Mouse (Mus musculus) ES-E14 (cell line): ENCODE results near the gene Prm3. TPM values are rescaled to one million over a fixed set of nuclear protein-coding genes. Genes with fewer than 3 reads are reported as not detected.

ENCODE experiments used
- DNase-seq: peaks from one replicate; pipeline ENCODE4 v3.0.0-alpha.2; 2013; ENCODE audit warnings: low read depth, low spot score
- H3K27ac ChIP-seq: 2 replicates; pipeline ENCODE4 v1.5.1; 2012; ENCODE audit warnings: low read depth, mild to moderate bottlenecking, low read length, moderate library complexity, mixed read lengths; ENCODE audit not compliant: poor library complexity, insufficient read depth, severe bottlenecking
- H3K36me3 ChIP-seq: 2 replicates; pipeline ENCODE4 v1.6.1; 2012; ENCODE audit warnings: mild to moderate bottlenecking, low read length, moderate library complexity, mixed read lengths; ENCODE audit not compliant: control insufficient read depth, poor library complexity, insufficient read depth, severe bottlenecking
- H3K4me1 ChIP-seq, 2 experiments: fragments of 150-350 bp in 1 of 2; sonication (generic) in 1 of 2; 2 replicates each; pipeline ENCODE4 v1.6.1; 2012; ENCODE audit warnings: low read length in 2 of 2, mild to moderate bottlenecking in 1 of 2, mixed read lengths in 1 of 2; ENCODE audit not compliant: control insufficient read depth in 2 of 2, insufficient read depth in 2 of 2, poor library complexity in 1 of 2
- H3K4me3 ChIP-seq, 2 experiments: fragments of 150-350 bp in 1 of 2; sonication (generic) in 1 of 2; 2 replicates each; pipeline ENCODE4 v1.5.1; 2012; ENCODE audit warnings: low read length in 2 of 2, low read depth in 1 of 2, mild to moderate bottlenecking in 1 of 2, mixed read lengths in 1 of 2; ENCODE audit not compliant: insufficient read depth in 1 of 2, poor library complexity in 1 of 2, severe bottlenecking in 1 of 2
- H3K9ac ChIP-seq: 2 replicates; pipeline ENCODE4 v1.6.1; 2012; ENCODE audit warnings: low read depth, mild to moderate bottlenecking, low read length, mixed read lengths; ENCODE audit not compliant: poor library complexity, insufficient read depth, severe bottlenecking
- H3K9me3 ChIP-seq: fragments of 150-350 bp; sonication (generic); 2 replicates; pipeline ENCODE4 v1.6.1; 2012; ENCODE audit warnings: low read depth, mild to moderate bottlenecking, low read length; ENCODE audit not compliant: control insufficient read depth, insufficient read depth
- CHD2 ChIP-seq: IDR thresholded peaks from 2 replicates; pipeline ENCODE4 v1.6.1; 2014; ENCODE audit warnings: mild to moderate bottlenecking, low read depth, low read length, inconsistent platforms
- HCFC1 ChIP-seq: IDR thresholded peaks from 2 replicates; pipeline ENCODE4 v1.6.1; 2012; ENCODE audit warnings: low read length, inconsistent platforms, borderline replicate concordance; ENCODE audit not compliant: insufficient read depth
- MAFK ChIP-seq: IDR thresholded peaks from 2 replicates; pipeline ENCODE4 v1.6.1; 2014; ENCODE audit warnings: mild to moderate bottlenecking, low read depth, low read length, inconsistent platforms; ENCODE audit not compliant: insufficient read depth
- ZC3H11A ChIP-seq: IDR thresholded peaks from 2 replicates; pipeline ENCODE4 v1.6.1; 2012; ENCODE audit warnings: low read depth, mild to moderate bottlenecking, inconsistent platforms, low read length, borderline replicate concordance
- ZNF384 ChIP-seq: IDR thresholded peaks from 2 replicates; pipeline ENCODE4 v1.6.1; 2012; ENCODE audit warnings: low read depth, low read length, inconsistent platforms
- in situ Hi-C, 2 experiments: fragments of 600-800 bp; cut with MboI; formaldehyde crosslinking; loops; one replicate each; pipeline ENCODE4 v1.15.1; 2025; ENCODE audit warnings: low sequenced_read_pairs in 2 of 2, inconsistent platforms in 1 of 2; ENCODE audit not compliant: unreplicated experiment in 2 of 2
- total RNA-seq: library from RNA; depleted of rRNA; stranded (reverse); fragments of 300-350 nt; gene quantifications from 2 replicates; pipeline ENCODE4 v1.2.3, GENCODE M21; 2012

Gene Prm3
- total RNA-seq, 1 experiment = not detected

DNA sequence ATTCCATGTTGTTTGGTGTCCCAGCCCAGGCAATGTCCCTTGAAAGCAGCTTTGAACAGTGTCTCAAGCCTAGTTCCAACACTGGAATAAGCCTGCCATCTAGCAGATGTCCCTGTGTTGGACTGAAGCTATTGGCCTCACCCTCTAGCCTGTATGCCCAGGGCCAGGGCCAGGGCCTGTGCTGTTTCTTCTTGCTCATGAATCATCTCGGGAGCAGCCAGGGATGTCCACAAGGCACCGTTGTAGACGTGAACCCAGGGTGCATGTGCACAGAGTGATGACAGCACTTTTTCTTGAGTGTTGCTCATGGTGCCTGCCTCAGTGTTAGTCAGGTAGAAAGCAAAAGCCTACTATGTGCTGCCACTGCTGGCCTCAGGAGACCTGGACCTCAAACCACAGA is 46.5 kb upstream of the Prm3 start:
- in situ Hi-C loops = no loop called here
- TF ChIP-seq ZC3H11A (no peak), CHD2 (no peak), HCFC1 (no peak), MAFK (no peak), ZNF384 (no peak)
- Histone ChIP-seq H3K36me3 (no peaks in the 10 kb centered on the region), H3K4me1 (peaks cover 2 to 6% of the 10 kb centered on the region in 2 experiments; a peak in 2 of 4 replicates), H3K9me3 (no peaks in the 10 kb centered on the region), H3K4me3 (no peak overlapping the region), H3K9ac (no peak overlapping the region), H3K27ac (no peak overlapping the region)
- DNase-seq = no peak

DNA sequence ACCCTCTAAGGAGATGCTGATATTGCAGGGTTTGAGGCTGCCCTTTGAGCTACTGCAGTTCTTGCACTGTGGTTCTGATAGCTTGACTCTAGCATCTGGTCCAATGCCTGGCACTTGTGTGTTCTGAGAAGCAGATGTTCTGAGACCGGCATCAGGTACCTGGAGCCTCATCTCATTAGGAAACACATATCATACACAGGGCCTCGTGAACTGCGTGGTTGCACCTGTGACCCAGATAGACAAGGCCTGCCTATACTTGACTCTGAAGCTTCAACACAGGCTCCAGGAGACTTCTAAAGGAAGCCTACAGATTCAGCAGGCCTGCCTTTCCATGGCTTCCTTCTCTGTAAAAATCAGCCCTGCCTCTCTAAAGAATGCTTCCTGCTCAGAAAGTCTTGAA is 45.7 kb upstream of the Prm3 start:
- Histone ChIP-seq H3K9me3 (no peaks in the 10 kb centered on the region), H3K4me1 (peaks cover 2 to 6% of the 10 kb centered on the region in 2 experiments; a peak in 2 of 4 replicates), H3K9ac (no peak overlapping the region), H3K36me3 (no peaks in the 10 kb centered on the region), H3K27ac (no peak overlapping the region), H3K4me3 (no peak overlapping the region)
- in situ Hi-C loops = no loop called here
- TF ChIP-seq MAFK (no peak), ZNF384 (no peak), CHD2 (no peak), ZC3H11A (no peak), HCFC1 (no peak)
- DNase-seq = no peak

DNA sequence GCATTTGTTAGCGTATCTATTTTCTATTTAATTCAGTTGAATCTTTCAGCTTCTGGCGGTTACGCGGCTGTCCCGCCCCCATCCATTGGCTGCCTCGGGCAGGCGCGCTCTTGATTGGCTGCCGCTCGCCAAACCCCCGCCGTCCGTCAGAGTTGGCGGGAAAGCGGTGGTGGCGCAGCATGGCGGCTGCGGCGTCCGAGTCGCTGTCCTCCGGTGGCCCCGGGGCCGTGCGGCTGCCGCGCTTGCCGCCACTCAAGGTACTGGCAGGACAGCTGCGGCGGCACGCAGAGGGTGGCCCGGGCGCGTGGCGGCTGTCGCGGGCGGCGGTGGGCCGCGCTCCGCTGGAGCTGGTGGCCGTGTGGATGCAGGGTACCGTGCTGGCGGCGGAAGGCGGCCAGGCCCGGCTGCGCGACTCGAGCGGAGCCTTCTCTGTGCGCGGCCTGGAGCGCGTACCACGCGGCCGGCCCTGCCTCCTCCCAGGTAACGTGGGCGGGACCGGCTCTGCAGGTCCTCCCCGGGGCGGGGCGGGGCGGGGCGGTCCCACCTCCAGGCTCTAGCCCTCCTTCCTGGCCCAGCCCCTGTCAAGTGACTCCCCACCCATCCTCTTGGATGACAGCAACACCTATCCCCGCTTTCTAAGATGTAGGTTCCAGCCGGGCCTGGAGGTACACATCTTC is 44.3 kb upstream of the Prm3 start, which contains the start of gene Rmi2:
Gene Rmi2, plus strand, starts transcription at position 149 of the 677 bp plus-strand sequence.
- peak within 1 kb of the TSS; percentile 90 for H3K27ac ChIP-seq
- H3K4me3 ChIP-seq = peak within 1 kb of the TSS; percentile 65 to 95
- in situ Hi-C loops = no loop called here
- no peaks in the 10 kb centered on the region for H3K36me3 ChIP-seq
- no peaks in the 10 kb centered on the region for H3K9me3 ChIP-seq
- peak; percentile 69 for DNase-seq
- TF ChIP-seq MAFK (no peak), CHD2 (no peak), ZC3H11A (no peak), ZNF384 (no peak), HCFC1 (no peak; the same call in 1 of the 2 replicates)
- peaks cover 2 to 4% of the 10 kb centered on the region in 2 experiments; a peak in 2 of 4 replicates for H3K4me1 ChIP-seq
- H3K9ac ChIP-seq = peak within 1 kb of the TSS; percentile 95

GRCm38 (mm10) chr16:10834542-10834910 is 43.8 kb upstream of the Prm3 start:
- Histone ChIP-seq H3K27ac (no peak overlapping the region), H3K36me3 (no peaks in the 10 kb centered on the region), H3K9ac (no peak overlapping the region), H3K4me3 (peak overlapping the region; percentile 65 to 95; a peak in 3 of 4 replicates), H3K9me3 (no peaks in the 10 kb centered on the region), H3K4me1 (peaks cover 2 to 4% of the 10 kb centered on the region in 2 experiments; a peak in 2 of 4 replicates)
- DNase-seq = no peak
- in situ Hi-C loops = no loop called here
- 0 out of 2 replicates have a peak, but pooled peaks have one; percentile 35 for TF ChIP-seq MAFK
- TF ChIP-seq ZNF384 = no peak
- no peak for TF ChIP-seq HCFC1
- TF ChIP-seq ZC3H11A = no peak

DNA sequence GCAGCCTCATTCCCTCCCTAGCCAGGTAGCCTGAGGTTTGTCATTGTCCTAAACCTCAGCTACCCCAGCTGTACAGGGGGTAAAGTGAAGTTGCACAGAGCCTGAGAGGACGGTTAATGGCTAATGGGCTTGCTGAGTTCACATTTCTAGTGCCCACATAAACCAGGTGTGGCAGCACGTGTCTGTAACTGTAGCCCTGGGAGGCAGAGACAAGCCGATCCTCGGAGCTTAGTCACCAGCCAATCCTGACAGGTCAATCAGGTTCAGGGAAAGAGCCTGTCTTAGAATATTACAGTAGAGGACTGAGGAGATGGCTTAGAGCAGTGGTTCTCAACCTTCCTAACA is 37.7 kb upstream of the Prm3 start:
- TF ChIP-seq MAFK = no peak
- TF ChIP-seq ZC3H11A = no peak
- TF ChIP-seq CHD2 = no peak
- no peak for TF ChIP-seq ZNF384
- TF ChIP-seq HCFC1 = no peak
- H3K9ac ChIP-seq = no peak overlapping the region
- H3K27ac ChIP-seq = no peak overlapping the region
- no peaks in the 10 kb centered on the region for H3K36me3 ChIP-seq
- H3K4me1 ChIP-seq = no peaks in the 10 kb centered on the region; a peak in 1 of 4 replicates
- in situ Hi-C loops = no loop called here
- H3K4me3 ChIP-seq = no peak overlapping the region
- no peak for DNase-seq
- no peaks in the 10 kb centered on the region for H3K9me3 ChIP-seq
